Mouse (Mus musculus) erythroblast, adult 5-6 weeks (primary cell): ENCODE results near the gene Ifna4. TPM values are rescaled to one million over a fixed set of nuclear protein-coding genes. Genes with fewer than 3 reads are reported as not detected.
"Not testable (repeated sequence)": the region's sequence is repeated elsewhere in the genome, so short reads cannot be mapped to it uniquely, and the experiment has no call there.

Source experiments
- ATAC-seq: replicated peaks from 2 replicates; pipeline ENCODE4 v1.8.0; 2016; ENCODE audit warnings: moderate number of reproducible peaks, mild to moderate bottlenecking, moderate TSS enrichment, inconsistent platforms; ENCODE audit not compliant: poor library complexity, low FRiP score, severe bottlenecking
- total RNA-seq, 2 experiments: library from RNA; stranded (forward) in 1 of 2; stranded (reverse) in 1 of 2; fragments of 150-400 nt in 1 of 2; fragments of 200-764, 138-1000 nt in 1 of 2; gene quantifications; 2 replicates each; pipeline versions ENCODE4 v1.2.3 to v1.2.4; 2015 to 2017; ENCODE audit warnings: low replicate concordance in 2 of 2

Ifna4 gene
- not detected in 2 replicates for total RNA-seq (2015; ENCODE audit: low replicate concordance)
- total RNA-seq (2017; ENCODE audit: low replicate concordance), result not detected in 2 replicates

GRCm38 (mm10) chr4:88841438-88841911 is at the start of gene Ifna4:
Gene Ifna4 (plus strand): TSS chr4:88841861.
- no peak for ATAC-seq

GRCm38 (mm10) chr4:88793936-88794675 is 47.6 kb upstream of the Ifna4 start, which contains the start of gene Gm13275:
Gene Gm13275 (plus strand): TSS chr4:88794487.
- ATAC-seq, result not testable (repeated sequence)

- not testable (repeated sequence) for ATAC-seq
These were observed 44.6 kb upstream of the Ifna4 start, which contains the start of gene Gm13279 for GRCm38 (mm10) chr4:88797097-88797496. Gene Gm13279 (plus strand): TSS chr4:88797397.

- ATAC-seq, result not testable (repeated sequence)
These were observed 42.3 kb upstream of the Ifna4 start, which contains the start of gene Gm13285 for GRCm38 (mm10) chr4:88799365-88799764. Gene Gm13285 (plus strand): TSS chr4:88799665.

GRCm38 (mm10) chr4:88802954-88803353 is 38.7 kb upstream of the Ifna4 start, which contains the start of gene Gm13287:
Gene Gm13287 (plus strand): TSS chr4:88803254.
- not testable (repeated sequence) for ATAC-seq

- not testable (repeated sequence) for ATAC-seq
These were observed 36.4 kb upstream of the Ifna4 start, which contains the start of gene Gm13288 for GRCm38 (mm10) chr4:88805231-88805630. Gene Gm13288 (plus strand): TSS chr4:88805531.

GRCm38 (mm10) chr4:88805761-88806160 is 35.9 kb upstream of the Ifna4 start:
- not testable (repeated sequence) for ATAC-seq

- no peak for ATAC-seq
These were observed 25.7 kb upstream of the Ifna4 start, which contains the start of gene Ifna7 for GRCm38 (mm10) chr4:88815928-88816327. Gene Ifna7 (plus strand): TSS chr4:88816228.

- ATAC-seq, result no peak
These were observed 22.0 kb upstream of the Ifna4 start, which contains the start of gene Ifna11 for GRCm38 (mm10) chr4:88819659-88820058. Gene Ifna11 (plus strand): TSS chr4:88819959.

GRCm38 (mm10) chr4:88822995-88823394 is 18.7 kb upstream of the Ifna4 start:
- ATAC-seq, result no peak

GRCm38 (mm10) chr4:88827116-88827515 is 14.5 kb upstream of the Ifna4 start, which contains the start of gene Ifna6:
Gene Ifna6 (plus strand): TSS chr4:88827416.
- not testable (repeated sequence) for ATAC-seq

- no peak for ATAC-seq
These were observed 11.1 kb upstream of the Ifna4 start for GRCm38 (mm10) chr4:88830523-88830922.

GRCm38 (mm10) chr4:88835225-88835624 is 6.4 kb upstream of the Ifna4 start, which contains the start of gene Ifna5:
Gene Ifna5 (plus strand): TSS chr4:88835525.
- not testable (repeated sequence) for ATAC-seq

GRCm38 (mm10) chr4:88838828-88839227 is 2.8 kb upstream of the Ifna4 start:
- no peak for ATAC-seq

- no peak for ATAC-seq
These were observed 1.6 kb upstream of the Ifna4 start for GRCm38 (mm10) chr4:88840058-88840457.

- no peak for ATAC-seq
These were observed 3.7 kb downstream of the Ifna4 start for GRCm38 (mm10) chr4:88845334-88845733.

GRCm38 (mm10) chr4:88849698-88850097 is 8.0 kb downstream of the Ifna4 start, which contains the start of gene Ifna1:
Gene Ifna1 (plus strand): TSS chr4:88850087.
- no peak for ATAC-seq

GRCm38 (mm10) chr4:88851026-88851763 is 9.5 kb downstream of the Ifna4 start:
- ATAC-seq, result no peak

GRCm38 (mm10) chr4:88859214-88859613 is 17.6 kb downstream of the Ifna4 start:
- no peak for ATAC-seq

- no peak for ATAC-seq
These were observed 21.6 kb downstream of the Ifna4 start for GRCm38 (mm10) chr4:88863309-88863708.
